Mouse (Mus musculus) embryonic fibroblast, embryonic 13.5 days (primary cell): ENCODE measurements around the gene Gm45717. TPM values are rescaled to one million over a fixed set of nuclear protein-coding genes. Genes with fewer than 3 reads are reported as not detected.
A peak's percentile ranks its signal among the peaks of the same experiment; 100 is the strongest.
"Not testable (repeated sequence)": the region's sequence is repeated elsewhere in the genome, so short reads cannot be mapped to it uniquely, and the experiment has no call there.

Source experiments
- H3K27ac ChIP-seq: 2 replicates; pipeline ENCODE4 v1.5.1; 2012; ENCODE audit warnings: low read length, control low read depth, inconsistent platforms; ENCODE audit not compliant: insufficient read depth
- H3K4me1 ChIP-seq: 2 replicates; pipeline ENCODE4 v1.6.1; 2011; ENCODE audit warnings: low read length; ENCODE audit not compliant: control insufficient read depth, insufficient read depth
- H3K4me3 ChIP-seq: 2 replicates; pipeline ENCODE4 v1.5.1; 2011; ENCODE audit warnings: mild to moderate bottlenecking, control low read depth, low read length; ENCODE audit not compliant: insufficient read depth
- CTCF ChIP-seq: IDR thresholded peaks from 2 replicates; pipeline ENCODE4 v1.5.1; 2011; ENCODE audit warnings: mild to moderate bottlenecking, control low read depth, low read length, moderate library complexity, borderline replicate concordance; ENCODE audit not compliant: insufficient read depth
- POLR2A ChIP-seq: IDR thresholded peaks from 2 replicates; pipeline ENCODE4 v1.6.1; 2011; ENCODE audit warnings: low read depth, mild to moderate bottlenecking, control low read depth, low read length, moderate library complexity
- polyA plus RNA-seq: library from polyadenylated mRNA; stranded (reverse); fragments of >200 nt; gene quantifications from 2 replicates; pipeline ENCODE4 v1.2.4, GENCODE M21; 2011; ENCODE audit warnings: low read depth; ENCODE audit not compliant: missing spikeins, insufficient read length

Gene Gm45717
- polyA plus RNA-seq, 1 experiment, result not detected

DNA sequence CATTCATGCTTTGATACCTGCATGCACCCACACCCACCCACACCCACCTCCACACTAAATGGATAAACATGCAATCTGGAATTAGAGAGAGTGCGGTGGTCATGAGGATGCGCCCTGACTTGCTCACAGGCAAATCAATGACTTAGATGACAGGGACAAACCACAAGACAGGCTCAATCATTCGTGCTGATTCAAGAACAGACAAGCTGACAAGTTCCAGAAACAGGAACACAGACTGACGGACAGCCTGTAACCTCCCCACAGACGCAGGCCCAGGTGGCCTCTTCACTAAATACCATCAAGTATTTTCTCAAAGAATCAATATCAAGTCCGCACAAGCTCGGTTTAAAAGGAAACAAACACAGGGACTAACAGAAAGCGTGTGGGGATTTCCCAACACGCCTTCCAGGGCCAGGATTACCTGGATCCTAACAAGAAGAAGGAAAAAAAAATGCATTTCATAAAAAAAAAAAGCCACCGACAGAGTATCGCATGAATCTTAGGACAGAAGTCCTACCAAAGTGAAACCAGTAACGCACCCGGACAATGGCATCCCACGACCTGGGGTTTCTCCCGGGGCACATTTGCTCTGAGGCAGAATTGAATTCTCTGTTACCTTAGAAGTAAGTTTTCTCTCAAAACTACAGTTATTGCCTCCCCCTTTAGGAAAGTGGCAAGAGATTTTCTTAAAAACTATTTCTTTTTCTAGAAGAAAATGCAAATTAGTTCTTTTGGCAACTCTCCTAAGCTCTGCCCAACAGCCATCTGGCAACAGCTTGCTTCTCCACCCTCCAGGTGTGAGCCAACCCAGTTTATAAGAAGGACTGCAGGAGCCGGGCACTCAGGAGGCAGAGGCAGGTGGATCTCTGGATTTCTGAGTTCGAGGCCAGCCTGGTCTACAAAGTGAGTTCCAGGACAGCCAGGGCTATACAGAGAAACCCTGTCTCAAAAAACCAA lies 31.7 kb upstream of the Gm45717 start:
- TF ChIP-seq POLR2A (no peak), CTCF (no peak)
- no peaks in the 10 kb centered on the region for H3K4me1 ChIP-seq
- no peak overlapping the region for H3K27ac ChIP-seq
- no peak overlapping the region for H3K4me3 ChIP-seq

DNA sequence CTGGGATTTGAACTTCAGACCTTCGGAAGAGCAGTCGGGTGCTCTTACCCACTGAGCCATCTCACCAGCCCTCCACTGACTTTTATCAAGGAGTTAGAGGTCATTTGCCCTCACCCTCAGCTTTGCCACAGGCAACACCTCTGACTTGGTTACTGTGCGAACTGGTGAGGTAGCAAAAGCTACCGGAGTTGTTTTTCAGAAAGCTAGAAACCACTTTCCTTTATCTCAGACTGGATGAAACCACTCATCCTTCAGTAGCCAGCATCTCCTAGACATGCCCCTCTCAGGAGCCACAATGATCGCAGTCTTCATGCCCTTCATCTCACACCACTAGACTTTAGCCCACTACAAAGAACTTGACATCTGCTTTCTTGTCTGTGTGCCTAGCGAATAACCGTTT lies 27.2 kb upstream of the Gm45717 start:
- H3K4me1 ChIP-seq, result no peaks in the 10 kb centered on the region; the same call in 1 of the 2 replicates
- no peak overlapping the region for H3K4me3 ChIP-seq
- no peak overlapping the region for H3K27ac ChIP-seq
- TF ChIP-seq POLR2A (no peak), CTCF (no peak)

DNA sequence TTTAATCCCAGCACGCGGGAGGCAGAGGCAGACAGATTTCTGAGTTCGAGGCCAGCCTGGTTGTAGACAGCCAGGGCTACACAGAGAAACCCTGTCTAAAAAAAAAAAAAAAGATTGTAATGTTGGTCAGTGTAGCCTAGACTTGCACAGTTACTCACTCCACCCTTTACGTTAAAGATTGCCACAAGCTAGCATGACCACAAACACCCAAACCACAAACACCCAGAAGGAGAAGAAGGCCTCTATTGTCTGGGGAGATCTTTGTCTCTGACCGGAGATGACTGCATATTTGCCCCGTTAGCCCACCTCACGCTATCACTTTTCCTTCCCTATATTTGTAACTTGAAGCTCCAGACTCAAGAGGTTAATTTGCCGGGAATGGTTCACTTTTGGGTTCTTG lies 26.0 kb upstream of the Gm45717 start:
- H3K4me1 ChIP-seq, result no peaks in the 10 kb centered on the region; the same call in 1 of the 2 replicates
- TF ChIP-seq CTCF, result no peak
- TF ChIP-seq POLR2A, result no peak
- no peak overlapping the region for H3K27ac ChIP-seq

DNA sequence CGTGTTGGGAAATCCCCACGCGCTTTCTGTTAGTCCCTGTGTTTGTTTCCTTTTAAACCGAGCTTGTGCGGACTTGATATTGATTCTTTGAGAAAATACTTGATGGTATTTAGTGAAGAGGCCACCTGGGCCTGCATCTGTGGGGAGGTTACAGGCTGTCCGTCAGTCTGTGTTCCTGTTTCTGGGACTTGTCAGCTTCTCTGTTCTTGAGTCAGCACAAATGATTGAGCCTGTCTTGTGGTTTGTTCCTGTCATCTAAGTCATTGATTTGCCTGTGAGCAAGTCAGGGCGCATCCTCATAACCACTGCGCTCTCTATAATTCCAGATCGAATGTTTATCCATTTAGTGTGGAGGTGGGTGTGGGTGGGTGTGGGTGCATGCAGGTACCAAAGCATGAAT lies 21.0 kb upstream of the Gm45717 start:
- not testable (repeated sequence) for H3K4me3 ChIP-seq, H3K27ac ChIP-seq
- H3K4me1 ChIP-seq, result peaks cover 17% of the 10 kb centered on the region

More for the DNA sequence above, 26.0 kb upstream of the Gm45717 start:
- no peak overlapping the region for H3K4me3 ChIP-seq

DNA sequence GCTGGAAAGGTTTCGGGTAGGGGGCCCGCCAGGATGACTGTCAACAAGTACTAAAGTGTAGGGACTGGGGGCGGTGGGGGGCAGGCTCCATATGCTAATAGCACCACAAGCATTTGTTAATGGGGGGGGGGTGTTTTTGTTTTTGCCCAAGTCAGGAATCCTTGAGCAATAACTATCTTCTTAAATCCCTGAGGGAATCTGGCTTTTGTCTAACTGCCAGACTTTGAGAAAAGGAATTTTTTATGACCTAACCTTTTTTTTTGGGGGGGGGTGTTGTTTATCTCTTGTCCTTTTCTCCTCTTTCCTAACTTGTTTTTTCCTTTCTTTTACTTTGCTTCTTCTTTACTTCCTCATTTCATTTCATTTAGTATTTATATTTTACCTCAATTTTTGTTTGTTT lies 19.7 kb upstream of the Gm45717 start:
- TF ChIP-seq POLR2A (no peak), CTCF (no peak)
- Histone ChIP-seq H3K4me3 (no peak overlapping the region), H3K4me1 (peaks cover 17% of the 10 kb centered on the region), H3K27ac (no peak overlapping the region)

DNA sequence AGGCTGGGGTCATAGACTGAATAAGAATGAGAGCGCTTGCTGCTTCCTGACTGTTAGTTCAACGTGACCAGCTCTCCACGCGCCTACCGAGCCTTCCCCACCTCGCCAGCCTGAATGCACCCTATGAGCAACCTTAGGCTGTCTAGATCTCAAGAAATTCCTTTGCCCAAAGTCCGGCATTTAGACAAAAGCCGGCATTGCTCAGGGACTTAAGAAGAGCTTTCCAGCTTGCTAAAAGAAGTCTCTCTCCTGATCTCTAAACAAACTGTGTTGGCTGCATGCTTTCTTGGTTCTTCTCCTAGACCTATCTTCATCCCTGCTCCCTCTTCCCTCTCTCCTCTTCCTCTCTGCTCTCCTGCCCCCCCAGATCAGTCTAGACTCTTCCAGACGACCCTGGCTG lies 19.2 kb upstream of the Gm45717 start:
- TF ChIP-seq CTCF (no peak), POLR2A (no peak)
- no peak overlapping the region for H3K4me3 ChIP-seq
- 0 out of 2 replicates have a peak overlapping the region, but pooled peaks have one; percentile 43 for H3K27ac ChIP-seq
- peaks cover 17% of the 10 kb centered on the region for H3K4me1 ChIP-seq

DNA sequence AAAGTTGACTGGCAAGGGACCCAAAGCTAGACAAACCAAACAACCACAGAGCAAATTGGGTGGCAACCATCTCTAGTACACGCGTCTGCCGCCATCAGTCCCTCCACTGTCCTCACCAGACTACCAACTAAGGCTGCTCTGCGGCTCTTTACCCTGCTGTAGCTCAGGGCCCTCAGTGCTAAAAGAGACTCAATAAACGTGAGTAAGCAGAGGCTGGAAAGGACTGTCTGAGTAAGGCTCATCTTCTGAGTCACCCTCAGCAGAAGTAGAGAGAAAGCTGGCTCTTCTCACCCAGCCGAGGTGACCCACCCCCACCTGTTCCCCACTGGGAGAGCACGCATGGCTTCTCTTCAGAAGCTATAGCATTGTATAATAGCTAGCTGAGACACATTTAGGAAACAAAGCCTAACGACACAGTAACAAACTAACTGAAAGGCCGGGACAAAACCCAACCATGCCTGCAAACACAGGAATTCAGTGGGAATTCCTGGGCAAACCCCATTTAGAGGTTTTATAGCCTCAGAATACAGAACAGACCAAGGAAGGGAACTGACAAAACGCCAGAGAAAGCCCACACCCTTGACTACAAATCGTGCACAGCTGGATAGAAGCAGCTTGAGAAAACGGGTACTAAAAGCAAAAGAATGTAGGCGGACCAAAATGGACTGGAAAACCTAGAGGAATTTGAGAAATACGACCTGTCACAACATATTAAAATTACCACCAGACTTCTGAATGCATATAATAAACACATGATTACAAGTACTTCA lies 17.8 kb upstream of the Gm45717 start:
- H3K4me3 ChIP-seq, result no peak overlapping the region
- H3K4me1 ChIP-seq, result peaks cover 17% of the 10 kb centered on the region
- H3K27ac ChIP-seq, result peak overlapping the region; percentile 81
- TF ChIP-seq CTCF (no peak), POLR2A (no peak)

DNA sequence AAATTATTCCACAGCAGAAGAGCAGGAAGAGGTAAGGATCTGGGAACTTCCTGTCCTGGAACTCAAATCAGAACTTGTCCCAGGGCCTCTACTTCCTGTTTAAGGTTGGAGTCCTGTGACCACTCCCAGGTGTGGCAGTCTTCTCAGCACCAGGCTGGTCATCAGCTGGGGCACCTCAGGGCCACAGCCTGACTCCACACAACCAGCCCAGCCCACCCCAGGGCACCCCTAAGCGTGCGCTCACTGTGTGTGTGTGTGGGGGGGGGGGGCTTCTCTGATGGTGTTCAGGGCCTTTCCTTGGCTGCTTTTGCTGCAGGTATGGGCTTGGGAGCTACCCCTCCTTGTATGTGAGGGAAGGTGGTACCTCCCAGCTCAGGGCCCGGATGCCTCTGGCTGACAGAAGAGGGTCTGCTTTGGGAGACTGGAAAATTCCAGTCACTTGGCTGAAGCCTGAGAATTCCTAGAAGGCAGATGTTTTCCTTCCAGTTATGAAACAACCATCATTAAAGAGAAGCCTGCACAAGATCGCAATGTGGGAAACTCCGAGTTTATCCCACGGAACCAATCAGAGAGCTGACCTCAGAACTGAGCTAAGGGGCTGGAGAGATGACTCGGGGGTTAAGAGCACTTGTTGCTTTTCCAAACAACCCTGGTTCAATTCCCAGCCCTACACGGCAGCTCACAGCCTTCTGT lies 15.9 kb upstream of the Gm45717 start:
- H3K4me1 ChIP-seq, result peaks cover 20% of the 10 kb centered on the region
- TF ChIP-seq CTCF (no peak), POLR2A (no peak)
- H3K4me3 ChIP-seq, result no peak overlapping the region
- no peak overlapping the region for H3K27ac ChIP-seq

DNA sequence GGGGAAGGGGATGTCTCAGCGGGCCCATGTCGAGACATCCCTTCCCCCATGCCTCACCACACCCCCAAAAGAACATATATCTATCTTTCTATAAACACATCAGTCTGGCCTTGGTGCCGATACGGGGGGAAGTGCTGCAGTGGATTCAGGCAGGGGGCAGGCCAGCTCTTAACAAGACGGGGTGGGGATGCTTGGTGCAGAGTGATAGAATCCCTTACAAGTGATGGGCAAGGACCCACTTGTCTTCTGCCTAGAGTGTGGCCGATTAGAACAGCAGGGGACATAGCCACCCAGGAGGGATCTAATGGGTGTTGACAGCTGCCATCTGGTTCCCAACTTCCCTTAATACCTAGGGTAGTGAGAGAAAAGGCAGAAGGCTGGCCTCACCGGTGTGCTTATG lies 15.2 kb upstream of the Gm45717 start:
- no peak overlapping the region for H3K27ac ChIP-seq
- H3K4me1 ChIP-seq, result peaks cover 20% of the 10 kb centered on the region
- H3K4me3 ChIP-seq, result no peak overlapping the region
- TF ChIP-seq CTCF, result no peak
- no peak for TF ChIP-seq POLR2A

DNA sequence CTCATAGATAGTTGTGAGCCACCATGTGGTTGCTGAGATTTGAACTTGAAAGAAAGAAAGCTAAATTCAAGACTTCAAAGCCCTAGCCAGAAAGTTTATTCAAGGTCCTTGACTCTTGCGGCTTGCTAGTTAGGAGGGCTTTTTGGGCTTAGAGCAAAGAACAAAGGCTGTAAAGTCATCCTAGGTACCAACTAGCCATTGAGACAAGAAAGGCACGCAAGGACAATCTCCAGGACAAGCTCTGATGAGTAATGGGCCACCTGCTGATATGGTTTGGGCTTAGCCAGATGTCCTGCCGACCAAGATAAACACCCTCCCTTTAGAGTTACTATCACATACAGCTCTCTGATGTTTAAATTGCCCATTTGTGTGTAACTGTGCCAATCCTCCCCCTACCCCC lies 13.0 kb upstream of the Gm45717 start:
- H3K27ac ChIP-seq, H3K4me3 ChIP-seq, H3K4me1 ChIP-seq: not testable (repeated sequence)
